Mouse (Mus musculus): Measurements from ENCODE around the gene Chit1. TPM values are rescaled to one million over a fixed set of nuclear protein-coding genes. Genes with fewer than 3 reads are reported as not detected.

The Chit1 gene
- polyA plus RNA-seq, 1 experiment from 2014 or later: 0.18 TPM

DNA sequence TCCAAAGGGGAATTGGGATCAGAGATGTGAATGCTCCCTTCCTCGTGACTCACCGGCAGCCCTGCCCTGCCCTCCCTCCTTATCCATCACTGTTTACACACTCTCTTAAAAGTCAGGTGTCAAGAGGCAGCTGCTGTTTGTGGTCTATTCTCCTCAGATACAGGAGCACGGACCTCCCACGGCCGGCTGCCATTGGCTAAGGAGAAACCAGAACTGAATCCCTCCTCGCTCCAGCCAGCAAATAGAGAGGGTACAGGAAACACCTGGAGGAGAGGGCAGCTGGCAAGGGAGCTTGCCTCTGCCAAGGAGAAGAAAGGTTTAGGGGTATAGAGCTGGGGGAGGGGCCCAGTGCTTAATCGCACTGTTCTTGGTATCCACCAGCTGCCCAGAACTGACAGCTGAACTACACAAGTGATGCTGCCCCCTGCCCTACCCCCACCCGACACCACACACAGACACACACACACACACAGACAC is 43.9 kb upstream of the Chit1 start:
- ATAC-seq (ENCODE audit: low read depth) (peak; percentile 61), DNase-seq (ENCODE audit: low spot score) (peak; percentile 89)
- 4% methylated on average over 7 of the region's 8 CpGs for WGBS
- Histone ChIP-seq H3K9ac (ENCODE audit: low read depth, low read length) (no peak overlapping the region), H3K4me1 (ENCODE audit: control insufficient read depth, insufficient read depth, low read length) (peaks cover 61% of the 10 kb centered on the region), H3K27ac (replicated peaks; ENCODE audit: low read depth, low read length) (peak overlapping the region; percentile 63; the same call in 1 of the 2 replicates), H3K4me2 (ENCODE audit: low read depth, low read length) (no peak overlapping the region), H3K4me3 (ENCODE audit: low read depth, low read length) (no peak overlapping the region), H3K9me3 (ENCODE audit: control insufficient read depth, low read length) (no peaks in the 10 kb centered on the region), H3K36me3 (ENCODE audit: control insufficient read depth, insufficient read depth, low read length) (no peaks in the 10 kb centered on the region), H3K27me3 (replicated peaks; ENCODE audit: control insufficient read depth, insufficient read depth, low read length) (no peaks in the 10 kb centered on the region)

DNA sequence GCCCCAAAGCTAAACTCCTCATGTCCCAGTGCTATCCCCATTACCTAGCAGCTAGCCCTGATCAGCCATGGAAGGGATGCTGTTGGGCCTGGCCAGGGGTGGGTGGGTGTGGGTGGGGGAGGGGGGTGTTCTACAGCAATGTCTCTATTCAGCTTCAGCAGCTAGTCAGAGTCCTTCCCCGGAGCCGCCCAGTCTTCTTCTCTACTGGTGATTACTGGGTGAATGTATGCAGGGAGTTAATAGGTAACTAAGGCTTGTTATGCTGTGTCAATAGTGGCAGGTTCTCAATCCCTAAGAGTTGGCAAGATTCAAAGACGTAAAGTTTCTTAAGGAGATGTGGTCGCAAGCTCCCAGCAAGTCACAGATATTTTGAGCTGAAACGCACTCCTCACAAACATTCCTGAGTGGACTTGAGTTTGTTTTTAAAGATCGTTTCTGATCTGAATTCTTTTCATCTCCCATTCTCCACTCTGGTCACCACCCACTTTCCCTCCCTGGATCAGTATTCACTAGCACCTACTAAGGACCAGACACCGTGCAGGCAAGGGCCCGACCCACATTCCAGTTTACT is 40.9 kb upstream of the Chit1 start:
- Histone ChIP-seq H3K9me3 (ENCODE audit: control insufficient read depth, low read length) (no peaks in the 10 kb centered on the region), H3K36me3 (ENCODE audit: control insufficient read depth, insufficient read depth, low read length) (no peaks in the 10 kb centered on the region), H3K27me3 (replicated peaks; ENCODE audit: control insufficient read depth, insufficient read depth, low read length) (no peaks in the 10 kb centered on the region), H3K27ac (replicated peaks; ENCODE audit: low read depth, low read length) (peak overlapping the region; percentile 19; the same call in 1 of the 2 replicates), H3K4me1 (ENCODE audit: control insufficient read depth, insufficient read depth, low read length) (peaks cover 35% of the 10 kb centered on the region), H3K4me3 (ENCODE audit: low read depth, low read length) (no peak overlapping the region), H3K9ac (ENCODE audit: low read depth, low read length) (no peak overlapping the region), H3K4me2 (ENCODE audit: low read depth, low read length) (no peak overlapping the region)
- DNase-seq (ENCODE audit: low spot score) (no peak), ATAC-seq (ENCODE audit: low read depth) (no peak)
- WGBS: 64% methylated on average over 8 of the region's 8 CpGs

DNA sequence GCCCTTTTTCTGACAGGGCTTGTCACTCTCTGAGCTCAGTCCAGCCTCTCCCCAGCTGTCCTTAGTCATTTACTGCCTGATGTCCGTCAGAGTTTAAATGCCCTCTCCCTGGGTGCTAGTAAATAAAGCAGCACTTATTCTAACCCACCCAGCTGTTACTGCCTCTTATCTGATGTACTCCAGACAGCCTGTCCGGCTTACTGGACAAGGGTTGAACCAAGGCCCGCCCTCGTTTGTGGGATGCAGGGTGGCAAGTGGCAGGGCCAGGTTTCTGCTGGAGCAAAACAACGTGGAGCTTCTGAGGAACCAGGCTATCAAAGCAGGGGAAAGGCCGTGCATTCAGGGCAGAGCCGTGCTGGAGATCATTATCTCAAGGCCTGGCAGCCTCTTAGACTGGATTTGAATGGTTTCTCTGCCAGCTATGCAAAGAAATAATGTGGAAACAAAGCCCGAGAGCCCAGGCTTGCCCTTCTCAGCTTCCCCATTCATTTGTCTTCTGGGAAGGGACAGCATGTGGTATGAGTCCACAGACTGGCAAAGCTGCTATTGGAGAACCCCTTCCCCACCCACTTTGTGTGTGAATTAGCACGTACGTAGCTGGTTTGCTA is 39.5 kb upstream of the Chit1 start:
- Histone ChIP-seq H3K27me3 (replicated peaks; ENCODE audit: control insufficient read depth, insufficient read depth, low read length) (no peaks in the 10 kb centered on the region), H3K27ac (replicated peaks; ENCODE audit: low read depth, low read length) (no peak overlapping the region; the same call in 1 of the 2 replicates), H3K4me1 (ENCODE audit: control insufficient read depth, insufficient read depth, low read length) (peaks cover 29% of the 10 kb centered on the region), H3K9me3 (ENCODE audit: control insufficient read depth, low read length) (no peaks in the 10 kb centered on the region), H3K4me2 (ENCODE audit: low read depth, low read length) (no peak overlapping the region), H3K4me3 (ENCODE audit: low read depth, low read length) (no peak overlapping the region), H3K9ac (ENCODE audit: low read depth, low read length) (no peak overlapping the region), H3K36me3 (ENCODE audit: control insufficient read depth, insufficient read depth, low read length) (peaks cover 11% of the 10 kb centered on the region; the same call in 1 of the 2 replicates)
- peak; percentile 34; the same call in 1 of the 2 replicates for ATAC-seq (ENCODE audit: low read depth)
- WGBS: 49% methylated on average over 10 of the region's 10 CpGs
- peak; percentile 82 for DNase-seq (ENCODE audit: low spot score)

DNA sequence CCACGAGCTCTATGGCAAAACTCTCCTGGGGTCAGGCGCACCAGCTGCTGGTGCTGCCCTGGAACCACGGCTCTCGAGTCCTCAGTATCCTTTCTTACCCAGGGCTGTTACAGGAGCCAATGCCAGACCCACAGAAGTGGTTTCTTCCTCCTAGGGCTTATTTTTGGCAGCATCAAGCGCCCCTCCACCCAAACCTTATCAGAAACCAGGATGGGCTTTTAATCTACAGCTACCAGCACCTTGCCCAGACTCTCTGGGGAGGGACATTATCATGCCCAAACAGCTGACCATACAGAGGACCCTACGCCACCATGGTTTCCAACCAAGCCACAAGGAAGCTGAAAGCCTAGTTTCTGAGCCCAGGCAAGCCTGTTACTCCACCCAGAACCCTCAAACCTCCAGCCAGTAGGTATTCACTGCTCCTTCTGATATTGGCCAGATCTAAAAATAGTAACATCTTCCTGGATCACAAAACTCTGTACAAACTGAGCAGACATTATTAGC is 37.9 kb upstream of the Chit1 start:
- 76% methylated on average over 6 of the region's 6 CpGs for WGBS
- H3K27me3 ChIP-seq (replicated peaks; ENCODE audit: control insufficient read depth, insufficient read depth, low read length): no peaks in the 10 kb centered on the region
- no peak overlapping the region for H3K27ac ChIP-seq (replicated peaks; ENCODE audit: low read depth, low read length)
- DNase-seq (ENCODE audit: low spot score) (no peak), ATAC-seq (ENCODE audit: low read depth) (no peak)
- H3K4me1 ChIP-seq (ENCODE audit: control insufficient read depth, insufficient read depth, low read length): peaks cover 36% of the 10 kb centered on the region
- peaks cover 16% of the 10 kb centered on the region; the same call in 1 of the 2 replicates for H3K36me3 ChIP-seq (ENCODE audit: control insufficient read depth, insufficient read depth, low read length)
- H3K9me3 ChIP-seq (ENCODE audit: control insufficient read depth, low read length): no peaks in the 10 kb centered on the region
- H3K9ac ChIP-seq (ENCODE audit: low read depth, low read length): no peak overlapping the region
- H3K4me3 ChIP-seq (ENCODE audit: low read depth, low read length): no peak overlapping the region
- H3K4me2 ChIP-seq (ENCODE audit: low read depth, low read length): no peak overlapping the region

DNA sequence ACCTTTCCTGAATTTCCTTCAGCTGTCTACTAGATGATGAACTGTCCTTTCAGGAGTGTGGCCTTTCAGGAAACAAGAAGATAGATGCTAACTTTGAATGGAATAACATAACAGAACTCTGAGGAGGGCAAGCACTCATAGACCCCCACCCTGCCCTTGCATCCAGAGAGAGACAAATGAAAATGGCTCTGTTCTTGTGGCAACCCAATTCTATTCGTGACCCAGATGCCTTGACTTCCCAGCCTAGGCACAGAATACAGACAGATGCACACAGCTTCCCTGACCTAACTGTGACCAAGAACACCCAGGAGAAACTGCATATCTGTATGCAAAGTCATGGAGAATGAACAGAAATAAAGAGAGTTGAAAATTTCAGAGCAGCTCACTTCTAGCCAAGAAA is 37.4 kb upstream of the Chit1 start:
- DNase-seq (ENCODE audit: low spot score): no peak
- no peak overlapping the region for H3K27ac ChIP-seq (replicated peaks; ENCODE audit: low read depth, low read length)

GRCm38 (mm10) chr1:134074184-134074583 is 36.9 kb upstream of the Chit1 start:
- no peak for ATAC-seq (ENCODE audit: low read depth)
- Histone ChIP-seq H3K4me2 (ENCODE audit: low read depth, low read length) (no peak overlapping the region), H3K9ac (ENCODE audit: low read depth, low read length) (no peak overlapping the region), H3K27me3 (replicated peaks; ENCODE audit: control insufficient read depth, insufficient read depth, low read length) (no peaks in the 10 kb centered on the region), H3K4me1 (ENCODE audit: control insufficient read depth, insufficient read depth, low read length) (peaks cover 39% of the 10 kb centered on the region), H3K4me3 (ENCODE audit: low read depth, low read length) (no peak overlapping the region), H3K27ac (replicated peaks; ENCODE audit: low read depth, low read length) (no peak overlapping the region), H3K36me3 (ENCODE audit: control insufficient read depth, insufficient read depth, low read length) (peaks cover 16% of the 10 kb centered on the region; the same call in 1 of the 2 replicates), H3K9me3 (ENCODE audit: control insufficient read depth, low read length) (no peaks in the 10 kb centered on the region)
- 75% methylated on average over 3 of the region's 3 CpGs for WGBS
- no peak for DNase-seq (ENCODE audit: low spot score)

More for the DNA sequence above, 37.4 kb upstream of the Chit1 start:
- H3K27me3 ChIP-seq (replicated peaks; ENCODE audit: control insufficient read depth, insufficient read depth, low read length): no peaks in the 10 kb centered on the region
- H3K9ac ChIP-seq (ENCODE audit: low read depth, low read length): no peak overlapping the region
- H3K4me3 ChIP-seq (ENCODE audit: low read depth, low read length): no peak overlapping the region
- H3K9me3 ChIP-seq (ENCODE audit: control insufficient read depth, low read length): no peaks in the 10 kb centered on the region
- ATAC-seq (ENCODE audit: low read depth): no peak
- peaks cover 16% of the 10 kb centered on the region; the same call in 1 of the 2 replicates for H3K36me3 ChIP-seq (ENCODE audit: control insufficient read depth, insufficient read depth, low read length)
- H3K4me2 ChIP-seq (ENCODE audit: low read depth, low read length): no peak overlapping the region
- peaks cover 39% of the 10 kb centered on the region for H3K4me1 ChIP-seq (ENCODE audit: control insufficient read depth, insufficient read depth, low read length)
- 73% methylated on average over 1 of the region's 1 CpGs for WGBS

- no peak overlapping the region for H3K4me2 ChIP-seq (ENCODE audit: low read depth, low read length)
These were observed 36.4 kb upstream of the Chit1 start for GRCm38 (mm10) chr1:134074606-134075005.

GRCm38 (mm10) chr1:134075532-134075931 is 35.5 kb upstream of the Chit1 start:
- 86% methylated on average over 8 of the region's 8 CpGs for WGBS
- no peak for ATAC-seq (ENCODE audit: low read depth)
- H3K9me3 ChIP-seq (ENCODE audit: control insufficient read depth, low read length): no peaks in the 10 kb centered on the region
- H3K9ac ChIP-seq (ENCODE audit: low read depth, low read length): 0 out of 2 replicates have a peak overlapping the region, but pooled peaks have one; percentile 34
- peak overlapping the region; percentile 83; the same call in 1 of the 2 replicates for H3K4me2 ChIP-seq (ENCODE audit: low read depth, low read length)
- no peak overlapping the region for H3K27ac ChIP-seq (replicated peaks; ENCODE audit: low read depth, low read length)
- H3K4me3 ChIP-seq (ENCODE audit: low read depth, low read length): no peak overlapping the region
- no peaks in the 10 kb centered on the region for H3K27me3 ChIP-seq (replicated peaks; ENCODE audit: control insufficient read depth, insufficient read depth, low read length)
- DNase-seq (ENCODE audit: low spot score): no peak
- peaks cover 16% of the 10 kb centered on the region; the same call in 1 of the 2 replicates for H3K36me3 ChIP-seq (ENCODE audit: control insufficient read depth, insufficient read depth, low read length)
- H3K4me1 ChIP-seq (ENCODE audit: control insufficient read depth, insufficient read depth, low read length): peaks cover 41% of the 10 kb centered on the region

More at GRCm38 (mm10) chr1:134074606-134075005, 36.4 kb upstream of the Chit1 start:
- peaks cover 16% of the 10 kb centered on the region; the same call in 1 of the 2 replicates for H3K36me3 ChIP-seq (ENCODE audit: control insufficient read depth, insufficient read depth, low read length)
- H3K9me3 ChIP-seq (ENCODE audit: control insufficient read depth, low read length): no peaks in the 10 kb centered on the region
- peaks cover 41% of the 10 kb centered on the region for H3K4me1 ChIP-seq (ENCODE audit: control insufficient read depth, insufficient read depth, low read length)
- DNase-seq (ENCODE audit: low spot score): no peak
- no peak overlapping the region for H3K9ac ChIP-seq (ENCODE audit: low read depth, low read length)
- no peak for ATAC-seq (ENCODE audit: low read depth)
- WGBS: 85% methylated on average over 10 of the region's 10 CpGs
- no peak overlapping the region for H3K27ac ChIP-seq (replicated peaks; ENCODE audit: low read depth, low read length)
- no peaks in the 10 kb centered on the region for H3K27me3 ChIP-seq (replicated peaks; ENCODE audit: control insufficient read depth, insufficient read depth, low read length)
- no peak overlapping the region for H3K4me3 ChIP-seq (ENCODE audit: low read depth, low read length)
